Mouse (Mus musculus) liver, embryonic 11.5 days (tissue): Measurements from ENCODE around the gene Jph4. TPM values are rescaled to one million over a fixed set of nuclear protein-coding genes. Genes with fewer than 3 reads are reported as not detected.
A peak's percentile ranks its signal among the peaks of the same experiment; 100 is the strongest.

ENCODE experiments used
- ATAC-seq: fragments of 200-750 bp; cut with Nextera tagmentation; replicated peaks from 2 replicates; pipeline ENCODE4 v1.8.0; 2017; ENCODE audit warnings: moderate number of reproducible peaks, mild to moderate bottlenecking, moderate TSS enrichment, moderate library complexity; ENCODE audit not compliant: low FRiP score
- DNase-seq: peaks from one replicate; pipeline ENCODE4 v3.0.0-alpha.2; 2017; ENCODE audit warnings: low spot score
- H3K27ac ChIP-seq: fragments of 300-500 bp; sonication (generic); 2 replicates; pipeline ENCODE4 v1.5.1; 2014; ENCODE audit warnings: mild to moderate bottlenecking, low read depth, low read length, control low read depth
- H3K27me3 ChIP-seq: fragments of 300-500 bp; sonication (generic); replicated peaks from 2 replicates; pipeline ENCODE4 v1.6.1; 2014; ENCODE audit warnings: low read length, mixed read lengths; ENCODE audit not compliant: control insufficient read depth, insufficient read depth
- H3K36me3 ChIP-seq: fragments of 300-500 bp; sonication (generic); 2 replicates; pipeline ENCODE4 v1.6.1; 2014; ENCODE audit warnings: mild to moderate bottlenecking, low read length, moderate library complexity, mixed read lengths; ENCODE audit not compliant: control insufficient read depth, insufficient read depth
- H3K4me1 ChIP-seq: fragments of 300-500 bp; sonication (generic); replicated peaks from 2 replicates; pipeline ENCODE4 v1.6.1; 2014; ENCODE audit warnings: low read length, mixed read lengths; ENCODE audit not compliant: control insufficient read depth, insufficient read depth
- H3K4me2 ChIP-seq: fragments of 300-500 bp; sonication (generic); 2 replicates; pipeline ENCODE4 v1.6.1; 2014; ENCODE audit warnings: mild to moderate bottlenecking, control low read depth, moderate library complexity
- H3K4me3 ChIP-seq: fragments of 300-500 bp; sonication (generic); 2 replicates; pipeline ENCODE4 v1.5.1; 2014; ENCODE audit warnings: low read depth, low read length, control low read depth
- H3K9ac ChIP-seq: fragments of 300-500 bp; sonication (generic); 2 replicates; pipeline ENCODE4 v1.6.1; 2014; ENCODE audit warnings: low read depth, low read length, control low read depth
- H3K9me3 ChIP-seq: fragments of 300-500 bp; sonication (generic); 2 replicates; pipeline ENCODE4 v1.6.1; 2016; ENCODE audit warnings: low read length, inconsistent platforms, mixed read lengths; ENCODE audit not compliant: control insufficient read depth
- WGBS: fragments of 180-500 bp; shearing (Covaris S2); extraction: QIAGEN DNeasy Blood & Tissue Kit; methylation state at CpG from one replicate; pipeline ENCODE4 v1.1.7; 2014; 5-methylcytosine and 5-hydroxymethylcytosine counted together
- polyA plus RNA-seq: library from polyadenylated mRNA; unstranded; fragments of >200 nt; fragmentation: Nextera tagmentation; extraction: Ambion mirVana; gene quantifications from 2 replicates; pipeline ENCODE4 v1.2.1, GENCODE M21; 2014

Jph4 gene
- polyA plus RNA-seq, 1 experiment from 2014 or later: 0.60 TPM

GRCm38 (mm10) chr14:55152174-55152573 lies 35.4 kb upstream of the Jph4 start:
- ATAC-seq (no peak), DNase-seq (no peak)
- Histone ChIP-seq H3K36me3 (no peaks in the 10 kb centered on the region), H3K4me2 (no peak overlapping the region), H3K27me3 (no peaks in the 10 kb centered on the region), H3K4me1 (peaks cover under 1% of the 10 kb centered on the region; the same call in 1 of the 2 replicates), H3K27ac (no peak overlapping the region), H3K9ac (no peak overlapping the region), H3K9me3 (no peaks in the 10 kb centered on the region), H3K4me3 (no peak overlapping the region)
- WGBS: 68% methylated on average over 4 of the region's 4 CpGs

DNA sequence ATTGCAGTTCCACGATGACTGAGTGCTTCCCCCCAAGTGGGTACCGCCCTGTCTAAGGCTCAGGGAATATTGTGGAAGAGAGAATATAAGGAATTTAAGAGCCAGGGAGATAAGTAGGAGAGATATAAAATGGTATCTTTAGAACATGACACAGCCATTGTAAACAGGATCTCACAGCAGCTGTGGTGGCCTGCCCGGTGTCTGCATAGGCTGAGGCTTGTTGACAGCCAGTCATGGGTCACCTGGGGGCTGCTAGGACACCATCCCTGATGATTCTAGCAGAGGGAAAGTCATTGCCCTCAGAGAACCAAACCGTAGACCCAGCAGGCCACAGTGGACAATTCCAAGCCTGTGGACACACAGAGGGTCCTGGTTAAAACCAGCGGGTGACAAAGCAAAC lies 34.2 kb upstream of the Jph4 start:
- Histone ChIP-seq H3K4me3 (no peak overlapping the region), H3K27ac (no peak overlapping the region), H3K9me3 (no peaks in the 10 kb centered on the region), H3K9ac (no peak overlapping the region), H3K4me1 (peaks cover 6% of the 10 kb centered on the region), H3K36me3 (no peaks in the 10 kb centered on the region), H3K4me2 (no peak overlapping the region), H3K27me3 (no peaks in the 10 kb centered on the region)
- ATAC-seq: no peak
- 77% methylated on average over 5 of the region's 5 CpGs for WGBS
- no peak for DNase-seq

DNA sequence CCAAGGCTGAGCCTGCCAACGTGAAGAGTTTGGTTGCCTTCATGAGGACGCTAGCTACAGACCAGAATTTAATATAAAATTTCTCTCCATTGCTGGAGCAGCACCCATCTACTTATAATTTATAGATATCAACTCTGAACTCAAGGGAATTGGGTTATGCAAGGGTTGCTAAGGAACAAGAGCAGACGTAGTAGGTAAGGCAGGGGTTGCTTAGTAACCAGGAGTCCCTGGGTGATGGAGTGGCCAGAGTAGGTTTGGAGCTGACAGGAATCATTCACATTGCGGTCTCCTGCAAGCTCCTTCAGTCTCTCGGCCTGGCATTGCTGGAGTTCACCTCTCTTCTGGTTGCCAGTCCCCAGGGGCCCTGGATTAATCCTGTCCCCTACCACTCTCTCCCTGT lies 32.3 kb upstream of the Jph4 start:
- Histone ChIP-seq H3K4me2 (no peak overlapping the region), H3K9me3 (no peaks in the 10 kb centered on the region), H3K36me3 (no peaks in the 10 kb centered on the region), H3K9ac (no peak overlapping the region), H3K27ac (no peak overlapping the region), H3K27me3 (no peaks in the 10 kb centered on the region), H3K4me1 (peaks cover 8% of the 10 kb centered on the region), H3K4me3 (no peak overlapping the region)
- no peak for DNase-seq
- WGBS: 75% methylated on average over 5 of the region's 5 CpGs
- ATAC-seq: no peak

- Histone ChIP-seq H3K9me3 (no peaks in the 10 kb centered on the region), H3K4me1 (peaks cover 8% of the 10 kb centered on the region), H3K4me3 (no peak overlapping the region), H3K36me3 (no peaks in the 10 kb centered on the region), H3K27me3 (no peaks in the 10 kb centered on the region), H3K4me2 (no peak overlapping the region), H3K9ac (no peak overlapping the region), H3K27ac (no peak overlapping the region)
- DNase-seq: peak; percentile 54
- no peak for ATAC-seq
- 38% methylated on average over 5 of the region's 5 CpGs for WGBS
Observed at GRCm38 (mm10) chr14:55148363-55148915, 31.7 kb upstream of the Jph4 start.

GRCm38 (mm10) chr14:55146829-55147401 lies 30.2 kb upstream of the Jph4 start:
- Histone ChIP-seq H3K4me1 (peaks cover 8% of the 10 kb centered on the region), H3K36me3 (no peaks in the 10 kb centered on the region), H3K9me3 (no peaks in the 10 kb centered on the region), H3K9ac (no peak overlapping the region), H3K27ac (no peak overlapping the region), H3K4me2 (no peak overlapping the region), H3K4me3 (no peak overlapping the region), H3K27me3 (no peaks in the 10 kb centered on the region)
- 0 out of 2 replicates have a peak, but pooled peaks have one; percentile 39 for ATAC-seq
- no peak for DNase-seq
- 69% methylated on average over 12 of the region's 12 CpGs for WGBS

DNA sequence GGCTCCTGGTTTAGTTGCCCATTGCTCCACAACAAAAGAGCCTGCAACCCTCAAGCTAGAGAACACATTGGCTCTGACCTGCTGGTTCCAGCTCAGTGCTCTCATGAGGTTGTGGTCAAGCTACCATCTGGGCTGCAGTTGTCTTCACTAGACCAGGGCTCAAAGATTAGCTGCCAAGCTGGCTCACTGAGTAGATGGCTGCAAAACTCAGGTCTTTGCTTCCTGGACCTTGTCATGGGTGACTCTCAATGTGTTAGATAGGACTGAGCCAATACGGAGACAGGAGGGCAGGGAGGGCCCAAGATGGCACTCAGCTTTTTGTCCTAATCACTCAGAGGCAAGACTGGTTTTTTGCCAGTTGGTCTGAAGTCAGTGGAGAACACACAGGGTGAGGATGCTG lies 29.6 kb upstream of the Jph4 start:
- ATAC-seq: no peak
- Histone ChIP-seq H3K36me3 (no peaks in the 10 kb centered on the region), H3K4me2 (no peak overlapping the region), H3K9ac (no peak overlapping the region), H3K27me3 (no peaks in the 10 kb centered on the region), H3K4me1 (peaks cover 8% of the 10 kb centered on the region), H3K4me3 (no peak overlapping the region), H3K9me3 (no peaks in the 10 kb centered on the region), H3K27ac (no peak overlapping the region)
- DNase-seq: no peak
- WGBS: 75% methylated on average over 1 of the region's 1 CpGs

DNA sequence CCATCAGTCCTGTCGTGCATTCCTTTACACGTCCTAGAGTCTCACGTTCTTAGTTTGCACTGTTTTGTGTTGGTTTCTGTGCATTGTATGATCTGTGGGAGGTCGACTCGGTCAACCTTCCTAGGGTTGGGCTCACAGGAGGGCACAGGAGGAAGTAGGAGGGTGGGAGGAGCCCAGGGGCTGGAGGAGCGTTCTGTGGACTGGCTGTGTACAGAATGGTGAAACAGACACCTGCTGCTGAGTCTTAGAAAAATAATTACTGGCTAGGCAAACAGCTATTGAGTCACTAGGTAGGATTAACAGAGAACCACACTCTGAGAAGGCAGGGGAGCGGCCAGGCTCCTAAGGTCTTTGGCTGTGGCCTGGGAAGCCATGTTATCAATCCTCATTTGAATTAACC lies 22.6 kb upstream of the Jph4 start:
- Histone ChIP-seq H3K9me3 (no peaks in the 10 kb centered on the region), H3K9ac (no peak overlapping the region), H3K36me3 (no peaks in the 10 kb centered on the region), H3K4me2 (no peak overlapping the region), H3K27me3 (no peaks in the 10 kb centered on the region; the same call in 1 of the 2 replicates), H3K4me3 (no peak overlapping the region), H3K27ac (no peak overlapping the region), H3K4me1 (no peaks in the 10 kb centered on the region; the same call in 1 of the 2 replicates)
- DNase-seq: no peak
- 53% methylated on average over 7 of the region's 7 CpGs for WGBS
- ATAC-seq: no peak

- Histone ChIP-seq H3K9ac (no peak overlapping the region), H3K4me2 (no peak overlapping the region), H3K4me3 (no peak overlapping the region), H3K36me3 (no peaks in the 10 kb centered on the region), H3K27ac (no peak overlapping the region), H3K9me3 (no peaks in the 10 kb centered on the region), H3K4me1 (no peaks in the 10 kb centered on the region), H3K27me3 (no peaks in the 10 kb centered on the region; the same call in 1 of the 2 replicates)
- no peak for DNase-seq
- WGBS: 77% methylated on average over 8 of the region's 8 CpGs
- ATAC-seq: no peak
Observed at GRCm38 (mm10) chr14:55135676-55136075, 18.9 kb upstream of the Jph4 start.

GRCm38 (mm10) chr14:55126521-55126920 lies 9.8 kb upstream of the Jph4 start:
- H3K9me3 ChIP-seq: no peaks in the 10 kb centered on the region
- H3K36me3 ChIP-seq: no peaks in the 10 kb centered on the region
- no peak overlapping the region for H3K4me2 ChIP-seq
- no peak for ATAC-seq
- no peak overlapping the region for H3K4me3 ChIP-seq
- no peak overlapping the region for H3K27ac ChIP-seq
- H3K27me3 ChIP-seq: no peaks in the 10 kb centered on the region
- 88% methylated on average over 7 of the region's 7 CpGs for WGBS
- DNase-seq: no peak
- peaks cover 6% of the 10 kb centered on the region; the same call in 1 of the 2 replicates for H3K4me1 ChIP-seq
- no peak overlapping the region for H3K9ac ChIP-seq
